Mouse (Mus musculus) cerebellum, postnatal 14 days (tissue): ENCODE results near the gene Golga4.
A peak's percentile ranks its signal among the peaks of the same experiment; 100 is the strongest.

Source experiments
- DNase-seq, 2 experiments: peaks; one replicate each; pipeline ENCODE4 v3.0.0; 2021; ENCODE audit warnings: mixed read lengths in 2 of 2

Gene Golga4

GRCm38 (mm10) chr9:118489579-118490019 is 16.5 kb upstream of the Golga4 start:
- DNase-seq = peak; percentile 86 to 87

DNA sequence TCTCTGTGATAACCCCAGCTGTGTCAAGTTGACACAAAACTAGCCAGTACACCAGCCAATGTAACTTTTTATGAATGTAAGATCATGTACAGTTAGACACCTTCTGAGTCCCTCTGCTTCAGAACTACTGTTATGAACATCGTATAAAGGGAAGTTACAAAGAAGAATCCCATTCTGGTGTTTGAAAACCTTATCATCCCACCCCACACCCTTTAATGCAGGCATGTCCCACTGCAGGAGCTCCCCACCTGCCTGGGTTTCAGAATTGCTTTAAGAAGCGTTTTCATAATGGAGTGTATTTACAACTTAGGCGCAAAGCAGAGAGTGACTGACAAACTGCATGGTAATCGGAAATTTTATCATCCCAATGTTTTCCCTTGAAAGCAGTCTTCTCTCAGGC is 14.9 kb upstream of the Golga4 start:
- DNase-seq = no peak

GRCm38 (mm10) chr9:118492932-118493698 is 13.0 kb upstream of the Golga4 start:
- DNase-seq = no peak

GRCm38 (mm10) chr9:118494106-118494505 is 12.0 kb upstream of the Golga4 start:
- DNase-seq = no peak

- no peak for DNase-seq
These were observed 10.1 kb upstream of the Golga4 start for GRCm38 (mm10) chr9:118495933-118496332.

- DNase-seq = no peak
These were observed 9.1 kb upstream of the Golga4 start for GRCm38 (mm10) chr9:118496952-118497351.

DNA sequence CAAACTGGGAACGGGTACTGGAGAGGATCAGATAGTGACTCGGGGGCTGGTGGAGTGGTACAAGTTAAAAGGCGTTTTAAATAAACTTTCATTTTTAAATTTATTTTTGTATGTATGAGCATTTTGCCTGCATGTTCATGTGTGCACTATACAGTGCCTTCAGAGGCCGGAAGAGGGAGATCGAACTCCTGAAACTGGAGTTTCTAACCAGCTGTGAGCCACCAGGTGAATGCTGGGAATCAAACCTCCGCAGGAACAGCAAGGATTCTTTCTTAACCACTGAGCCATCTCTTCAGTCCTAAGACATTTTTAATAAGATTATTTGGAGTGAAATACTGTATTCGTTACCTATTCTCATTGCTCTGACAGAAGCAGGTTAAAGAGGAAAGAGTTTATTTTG is 8.0 kb upstream of the Golga4 start:
- DNase-seq = no peak

- no peak for DNase-seq
These were observed 5.1 kb upstream of the Golga4 start for GRCm38 (mm10) chr9:118500963-118501362.

DNA sequence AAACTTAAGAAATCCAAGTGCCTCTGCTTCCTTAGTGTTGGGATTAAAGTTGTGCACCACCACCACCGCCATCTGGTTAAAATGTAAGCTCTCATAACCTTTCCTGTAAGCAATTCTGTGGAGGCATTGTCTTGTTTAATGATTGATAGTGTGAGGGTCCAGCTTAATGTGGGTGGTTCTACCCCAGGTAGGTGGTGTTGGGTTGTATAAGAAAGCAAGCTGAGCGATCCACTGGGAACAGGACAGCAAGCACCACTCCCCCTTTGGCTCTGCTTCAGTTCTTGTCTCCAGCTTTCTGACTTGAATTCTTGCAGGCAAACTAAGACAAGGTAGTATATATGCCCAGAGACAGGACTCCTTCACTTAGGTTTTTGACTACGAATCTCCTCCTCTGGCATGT is 1.4 kb upstream of the Golga4 start:
- DNase-seq = no peak

DNA sequence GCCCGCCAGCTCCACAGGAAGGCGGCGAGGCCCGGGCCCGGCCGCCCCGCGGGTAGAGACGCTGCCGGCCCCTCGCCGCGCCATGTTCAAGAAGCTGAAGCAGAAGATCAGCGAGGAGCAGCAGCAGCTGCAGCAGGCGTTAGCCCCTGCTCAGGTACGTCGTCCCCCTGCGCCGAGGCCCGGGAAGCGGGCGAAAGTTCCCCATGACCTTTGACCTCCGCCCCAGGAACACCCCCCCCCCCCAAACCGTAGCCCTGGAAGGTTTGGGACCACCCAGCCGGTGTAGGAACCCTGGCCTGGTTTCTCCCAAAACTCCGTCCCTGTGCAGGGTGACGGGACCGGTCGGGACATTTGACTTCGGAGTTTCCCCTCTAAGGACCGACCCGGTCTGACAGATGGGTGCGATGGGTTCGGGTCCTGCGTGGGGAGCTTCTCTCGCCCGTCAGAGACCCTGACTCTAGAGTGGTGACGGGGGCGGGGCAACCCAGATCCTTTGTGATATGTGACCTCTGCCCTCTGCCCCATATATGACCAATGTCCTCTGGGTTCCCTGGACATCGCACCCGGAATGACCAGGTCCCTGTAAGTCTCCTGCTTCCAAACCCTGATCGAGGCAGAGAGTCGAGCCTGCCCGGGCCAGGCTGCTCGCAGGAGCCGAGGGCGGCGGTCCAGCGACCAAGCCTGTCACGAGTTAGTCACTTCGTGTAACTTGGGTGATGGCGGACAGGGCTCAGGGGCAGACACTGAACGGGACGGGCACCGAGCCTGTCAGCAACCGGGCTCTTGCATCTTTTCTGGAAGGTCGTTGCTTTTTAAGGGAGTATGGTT is 551 bp downstream of the Golga4 start:
- DNase-seq = peak; percentile 41 to 51

DNA sequence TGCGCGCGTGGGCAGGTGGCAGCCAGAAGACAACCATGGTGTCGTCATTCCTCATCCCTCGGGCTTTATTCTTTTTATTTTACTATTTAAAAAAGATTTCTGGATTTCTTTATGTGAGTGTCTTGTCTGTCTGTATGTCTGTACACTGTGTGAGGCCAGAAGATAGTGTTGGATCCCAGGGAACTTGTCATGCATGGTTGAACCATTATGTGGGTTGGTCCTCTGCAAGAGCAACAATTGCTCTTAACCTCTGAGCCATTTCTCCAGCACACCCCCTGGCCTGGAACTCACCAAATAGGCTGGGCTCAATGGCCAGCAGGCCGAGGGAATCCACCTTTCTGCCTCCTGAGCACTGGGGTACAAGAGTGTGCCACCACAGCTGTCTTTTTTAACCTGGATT is 1.5 kb downstream of the Golga4 start:
- DNase-seq = no peak

GRCm38 (mm10) chr9:118508601-118509000 is 2.5 kb downstream of the Golga4 start:
- DNase-seq = no peak

DNA sequence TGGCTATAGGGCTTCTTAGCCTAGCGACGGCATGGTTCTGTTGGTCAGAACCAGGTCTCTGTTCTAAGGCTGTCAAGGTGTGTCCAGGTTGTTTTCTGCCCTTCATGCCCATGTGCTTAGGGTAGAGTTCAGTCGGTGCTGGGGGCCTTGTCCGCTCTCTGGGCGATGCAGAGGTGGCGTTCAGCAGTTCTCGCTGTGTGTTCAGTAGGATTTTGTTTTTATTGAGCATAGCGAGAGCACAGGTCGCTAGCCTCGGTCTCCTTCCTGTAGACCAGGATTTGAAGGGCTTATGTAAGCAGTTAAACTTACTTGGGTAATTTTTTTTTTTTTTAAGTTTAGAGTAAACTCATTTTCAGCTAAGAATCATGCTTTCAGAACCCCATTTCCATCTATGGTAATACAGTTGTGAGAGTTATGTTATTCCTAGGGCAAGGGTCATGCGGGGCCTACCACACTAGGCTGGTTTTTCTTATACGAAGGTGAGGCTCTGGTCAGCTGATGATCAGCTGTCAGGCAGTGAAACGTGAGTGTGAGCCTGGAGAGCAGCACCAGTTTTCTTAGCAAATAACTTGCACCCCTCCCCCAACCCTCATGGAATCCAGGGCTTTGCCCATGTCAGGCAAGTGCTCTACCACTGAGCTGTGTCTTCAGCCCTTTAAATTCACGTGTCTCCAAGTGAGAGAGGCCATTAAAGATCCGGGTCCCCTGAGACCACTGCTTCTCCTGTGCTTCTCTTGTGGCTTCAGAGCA is 5.0 kb downstream of the Golga4 start:
- DNase-seq = no peak

DNA sequence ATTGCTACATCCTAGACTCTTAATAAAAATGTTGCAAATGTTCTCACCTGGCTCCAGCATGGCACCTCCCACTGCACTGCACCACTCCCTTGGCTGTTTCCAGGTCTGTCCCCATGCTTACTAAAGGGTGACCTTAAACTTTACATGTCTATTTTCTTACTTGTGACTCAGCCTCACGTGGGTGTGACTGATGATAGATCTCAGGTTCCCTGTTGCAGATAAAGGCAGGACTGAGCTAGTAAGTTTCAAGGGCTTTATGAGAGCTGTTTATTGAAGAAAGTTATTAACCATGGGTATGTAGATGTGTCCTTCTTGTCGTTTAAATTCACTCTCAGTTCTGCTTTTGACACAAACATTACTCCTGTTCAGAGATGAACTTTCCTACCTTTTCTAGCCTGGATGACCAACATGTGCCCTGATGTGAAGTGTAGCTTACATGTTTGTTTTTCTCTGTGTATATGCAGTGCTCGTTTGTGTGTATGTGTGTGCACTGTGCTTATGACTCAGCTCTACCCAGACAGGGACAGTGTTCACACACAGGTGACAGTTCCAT is 6.7 kb downstream of the Golga4 start:
- no peak for DNase-seq

- no peak for DNase-seq
These were observed 9.4 kb downstream of the Golga4 start for GRCm38 (mm10) chr9:118515476-118515875.

GRCm38 (mm10) chr9:118516162-118516561 is 10.1 kb downstream of the Golga4 start:
- no peak for DNase-seq

DNA sequence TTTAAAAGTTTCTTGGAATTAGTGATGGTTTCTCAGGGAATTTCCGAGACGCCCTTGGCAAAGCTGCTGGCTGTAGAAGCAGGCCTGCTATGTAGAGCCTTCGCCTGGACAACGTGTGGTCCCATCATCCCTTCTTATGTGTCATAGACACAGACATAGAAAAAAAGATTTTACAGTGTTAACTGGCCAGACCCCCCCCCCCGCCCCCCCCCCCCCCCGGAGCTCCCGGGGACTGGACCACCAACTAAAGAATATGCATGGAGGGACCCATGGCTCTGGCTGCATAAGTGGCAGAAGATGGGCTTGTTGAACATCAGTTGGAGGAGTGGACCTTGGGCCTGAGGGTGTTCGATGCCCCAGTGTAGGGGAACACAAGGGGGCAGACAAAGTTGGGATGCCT is 11.6 kb downstream of the Golga4 start:
- no peak for DNase-seq

GRCm38 (mm10) chr9:118519101-118519500 is 13.0 kb downstream of the Golga4 start:
- no peak for DNase-seq

DNA sequence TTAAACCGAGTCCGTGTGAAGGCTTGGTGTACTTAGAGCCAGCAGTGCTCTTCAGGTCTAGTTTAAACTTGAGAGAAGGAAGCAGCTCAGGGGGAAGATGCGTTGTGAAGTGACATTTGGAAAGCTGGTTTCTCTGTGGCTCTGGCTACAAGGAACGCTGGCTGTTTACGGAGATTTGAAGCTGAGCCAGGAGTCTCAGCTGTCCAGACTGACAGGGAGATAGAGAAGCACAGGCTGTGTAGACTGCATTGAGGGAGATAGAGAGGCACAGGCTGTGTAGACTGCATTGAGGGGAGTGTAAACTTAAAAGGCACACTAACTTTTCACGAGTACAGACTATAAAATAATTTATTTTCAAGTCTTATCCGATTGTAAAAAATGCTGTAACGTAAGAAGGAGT is 13.9 kb downstream of the Golga4 start:
- peak; percentile 39 to 59 for DNase-seq

GRCm38 (mm10) chr9:118520858-118521257 is 14.8 kb downstream of the Golga4 start:
- no peak for DNase-seq

DNA sequence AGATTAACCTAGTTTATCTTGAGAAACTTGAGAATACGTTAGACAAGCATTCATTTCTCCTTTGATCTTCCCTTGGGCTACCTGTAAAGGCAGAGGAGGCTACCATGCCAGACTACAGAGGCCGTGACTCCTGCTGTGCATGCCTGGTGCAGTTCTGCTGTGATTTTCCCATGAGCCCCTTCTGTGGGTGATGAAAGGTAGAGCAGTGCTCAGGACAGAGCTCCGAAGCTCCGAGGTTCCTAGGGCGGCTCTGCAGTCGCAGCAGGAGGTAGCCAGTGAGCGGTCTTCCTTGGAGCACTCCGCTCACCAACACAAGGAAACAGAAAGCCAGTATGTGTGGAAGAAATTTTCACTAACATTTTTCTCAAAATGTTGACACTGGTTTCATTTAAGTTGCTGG is 15.6 kb downstream of the Golga4 start:
- DNase-seq = no peak

GRCm38 (mm10) chr9:118523738-118524137 is 17.7 kb downstream of the Golga4 start:
- DNase-seq = no peak

DNA sequence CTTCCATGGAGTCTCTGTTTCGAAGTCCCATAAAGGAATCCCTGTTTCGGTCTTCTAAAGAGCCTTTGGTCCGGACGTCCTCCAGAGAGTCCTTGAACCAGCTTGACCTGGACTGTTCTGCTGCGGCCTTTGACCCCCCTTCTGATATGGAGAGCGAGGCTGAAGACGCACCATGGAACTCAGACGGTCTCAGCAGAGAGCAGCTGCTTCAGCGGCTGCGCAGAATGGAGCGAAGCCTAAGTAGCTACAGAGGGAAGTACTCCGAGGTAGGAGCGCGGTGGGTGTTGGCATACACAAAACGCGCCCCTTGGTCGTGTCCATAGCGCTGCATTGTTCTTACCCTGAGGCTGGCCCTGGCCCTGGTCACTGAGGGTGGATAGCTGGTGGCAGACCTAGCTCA is 21.0 kb downstream of the Golga4 start:
- DNase-seq = no peak
